Mouse (Mus musculus): ENCODE data around the gene Gm10392. TPM values are rescaled to one million over a fixed set of nuclear protein-coding genes. Genes with fewer than 3 reads are reported as not detected.
"Not testable (repeated sequence)": the region's sequence is repeated elsewhere in the genome, so short reads cannot be mapped to it uniquely, and the experiment has no call there.

Gm10392 gene
- total RNA-seq (2014; fragmentation: Nextera tagmentation) (not detected in 2 replicates), total RNA-seq (2017) (0.52 TPM in 1 of 2 replicates, not detected in the other)

- peak; percentile 52 for ATAC-seq (replicated peaks; ENCODE audit: poor library complexity, severe bottlenecking)
These were observed at the start of gene Gm10392 for GRCm38 (mm10) chr11:77519043-77519442. TSS of gene Gm10392 (minus strand) at chr11:77519198.

DNA sequence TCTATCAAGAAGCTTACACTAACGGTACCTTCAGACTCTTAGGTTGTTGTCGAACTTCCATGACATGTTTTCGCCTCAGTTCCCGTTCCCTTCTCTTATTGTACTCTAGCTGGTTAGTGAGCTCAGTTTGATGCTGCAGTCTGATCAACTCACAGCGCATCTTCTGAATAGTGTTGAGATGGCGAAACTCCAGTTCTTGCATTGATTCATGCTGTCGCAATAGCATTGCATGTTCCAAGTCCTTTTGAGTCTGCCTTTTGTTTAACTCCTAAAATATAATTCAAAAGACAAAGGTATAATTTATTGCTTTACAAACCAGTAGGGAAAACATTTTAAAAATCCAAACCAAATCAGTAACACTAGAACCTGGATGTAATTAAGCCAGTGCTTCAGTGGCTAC lies 26.3 kb upstream of the Gm10392 start:
- no peak for ATAC-seq (replicated peaks; ENCODE audit: poor library complexity, severe bottlenecking)

DNA sequence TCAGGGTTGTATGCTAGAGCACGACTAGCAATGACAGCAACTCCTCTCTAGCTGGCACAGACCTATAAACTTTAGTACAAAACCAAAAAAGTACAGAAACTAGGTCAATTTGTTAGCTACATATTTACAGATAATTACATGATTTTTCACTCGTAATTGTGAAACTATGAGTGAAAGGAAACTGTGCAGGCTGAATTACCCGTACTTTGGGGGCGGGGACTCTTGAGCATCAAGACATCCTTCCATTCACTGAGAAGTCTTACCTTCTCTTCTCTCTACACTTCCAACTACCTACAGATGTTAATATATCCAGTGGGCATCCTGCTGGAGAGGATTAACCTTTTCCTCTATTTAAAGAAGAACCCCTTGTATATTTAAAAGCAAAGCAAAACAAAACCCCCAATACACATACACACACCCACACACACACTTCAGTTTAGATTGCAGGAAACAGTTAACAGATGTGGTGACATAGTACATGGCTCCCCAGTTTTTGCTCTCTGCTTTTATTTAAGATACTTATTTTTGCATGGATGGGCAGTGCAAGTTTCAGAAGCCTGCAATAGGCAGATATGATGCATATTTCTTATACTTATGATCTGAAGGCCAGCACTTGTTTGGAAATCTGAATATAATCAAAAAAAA lies 13.3 kb upstream of the Gm10392 start:
- no peak for ATAC-seq (replicated peaks; ENCODE audit: poor library complexity, severe bottlenecking)

- ATAC-seq (replicated peaks; ENCODE audit: poor library complexity, severe bottlenecking): no peak
These were observed 11.9 kb upstream of the Gm10392 start for GRCm38 (mm10) chr11:77530862-77531261.

DNA sequence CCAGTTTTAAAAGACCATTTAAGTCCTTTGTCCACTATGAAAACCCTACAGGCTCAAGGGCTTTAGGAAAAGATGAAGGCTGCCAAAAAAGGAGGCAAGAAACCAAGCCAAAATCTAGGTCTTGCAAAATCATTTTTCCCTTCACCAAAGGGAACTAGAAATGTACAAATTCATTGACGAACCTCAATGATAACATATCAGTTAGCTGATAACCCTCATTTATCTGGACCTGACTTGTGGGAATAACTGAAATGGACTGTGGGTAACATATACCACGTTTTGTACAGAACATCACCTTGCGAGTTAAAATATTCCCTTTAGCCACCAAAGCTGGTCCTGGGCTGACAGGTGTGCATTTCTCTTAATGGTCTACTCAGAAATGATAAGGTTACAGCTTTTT lies 10.6 kb upstream of the Gm10392 start:
- ATAC-seq (replicated peaks; ENCODE audit: poor library complexity, severe bottlenecking): no peak

GRCm38 (mm10) chr11:77528420-77528819 lies 9.4 kb upstream of the Gm10392 start:
- not testable (repeated sequence) for ATAC-seq (replicated peaks; ENCODE audit: poor library complexity, severe bottlenecking)

GRCm38 (mm10) chr11:77525804-77526486 lies 6.9 kb upstream of the Gm10392 start:
- ATAC-seq (replicated peaks; ENCODE audit: poor library complexity, severe bottlenecking): peak; percentile 50; the same call in 1 of the 2 replicates

DNA sequence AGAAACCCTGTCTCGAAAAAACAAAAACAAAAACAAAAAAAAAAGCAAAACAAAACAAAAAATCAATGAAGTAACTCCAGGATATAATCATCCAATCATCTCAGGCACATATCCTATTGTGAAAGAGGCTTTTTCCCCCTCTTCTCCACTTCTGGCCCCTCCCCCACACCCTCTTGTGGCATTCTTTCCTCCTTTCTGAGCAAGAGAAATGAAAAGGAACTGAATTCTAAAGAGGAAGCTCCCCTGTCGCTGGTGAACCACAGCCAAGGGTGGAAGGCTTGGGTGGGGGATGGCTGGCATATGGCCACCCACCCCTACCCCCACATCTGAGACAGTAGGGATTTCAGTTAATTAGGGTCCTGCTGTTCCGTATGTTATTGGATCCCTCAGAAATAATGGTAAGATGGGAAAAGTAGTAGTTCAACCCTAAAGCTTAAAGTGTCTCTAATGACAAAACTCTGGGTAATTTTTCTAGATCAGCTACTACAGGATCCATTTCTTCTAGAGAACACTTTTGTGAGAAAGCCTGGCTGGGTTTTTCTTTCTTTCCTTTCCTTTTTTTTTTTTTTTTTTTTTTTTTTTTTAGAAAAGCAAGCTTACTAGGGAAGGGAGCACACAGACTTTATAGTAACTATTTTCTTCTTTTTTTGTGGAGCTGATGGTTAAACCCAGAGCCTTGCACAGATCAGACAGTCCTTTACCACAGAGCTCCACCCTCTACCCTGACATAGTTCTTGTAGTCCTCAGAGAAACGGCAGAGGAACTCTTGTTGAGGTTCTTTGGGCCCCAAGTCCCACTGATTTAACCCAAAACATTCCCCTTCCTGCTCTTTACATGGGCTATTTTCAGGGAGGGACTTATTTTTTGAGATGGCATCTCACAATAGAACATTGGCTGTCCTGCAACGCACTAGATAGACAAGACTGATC lies 1.9 kb upstream of the Gm10392 start:
- peak; percentile 81 for ATAC-seq (replicated peaks; ENCODE audit: poor library complexity, severe bottlenecking)

DNA sequence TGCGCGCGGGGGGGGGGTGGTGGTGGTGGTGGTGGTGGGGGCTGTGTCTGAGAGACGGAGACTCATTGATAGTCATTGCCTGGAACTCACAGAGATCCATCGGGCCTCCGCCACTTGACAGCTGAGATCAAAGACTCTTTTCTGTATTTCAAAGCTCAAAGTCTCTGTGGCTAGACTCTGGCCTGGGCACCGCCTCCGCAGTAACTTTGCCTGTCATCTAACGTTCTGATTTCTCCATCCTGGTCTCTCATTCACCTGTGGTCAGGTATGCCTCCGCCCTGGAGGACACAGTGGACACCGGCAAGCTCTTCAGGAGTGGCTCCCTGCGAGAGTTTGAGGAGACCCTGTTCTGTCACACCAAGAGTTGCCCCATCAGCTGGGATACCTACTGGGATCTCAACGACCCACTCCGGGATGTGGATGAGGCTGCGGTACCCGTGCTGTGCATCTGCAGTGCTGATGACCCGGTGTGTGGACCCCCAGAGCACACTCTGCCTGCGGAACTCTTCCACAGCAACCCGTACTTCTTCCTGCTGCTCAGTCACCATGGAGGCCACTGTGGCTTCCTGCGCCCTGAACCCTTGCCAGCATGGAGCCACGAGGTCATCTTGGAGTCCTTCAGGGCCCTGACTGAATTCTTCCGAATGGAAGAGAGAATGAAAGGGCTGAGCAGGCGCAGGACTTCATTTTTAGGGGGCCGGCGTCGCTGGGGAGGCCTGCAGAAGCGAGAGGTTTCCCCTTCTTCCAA lies 773 bp downstream of the Gm10392 start:
- no peak for ATAC-seq (replicated peaks; ENCODE audit: poor library complexity, severe bottlenecking)

DNA sequence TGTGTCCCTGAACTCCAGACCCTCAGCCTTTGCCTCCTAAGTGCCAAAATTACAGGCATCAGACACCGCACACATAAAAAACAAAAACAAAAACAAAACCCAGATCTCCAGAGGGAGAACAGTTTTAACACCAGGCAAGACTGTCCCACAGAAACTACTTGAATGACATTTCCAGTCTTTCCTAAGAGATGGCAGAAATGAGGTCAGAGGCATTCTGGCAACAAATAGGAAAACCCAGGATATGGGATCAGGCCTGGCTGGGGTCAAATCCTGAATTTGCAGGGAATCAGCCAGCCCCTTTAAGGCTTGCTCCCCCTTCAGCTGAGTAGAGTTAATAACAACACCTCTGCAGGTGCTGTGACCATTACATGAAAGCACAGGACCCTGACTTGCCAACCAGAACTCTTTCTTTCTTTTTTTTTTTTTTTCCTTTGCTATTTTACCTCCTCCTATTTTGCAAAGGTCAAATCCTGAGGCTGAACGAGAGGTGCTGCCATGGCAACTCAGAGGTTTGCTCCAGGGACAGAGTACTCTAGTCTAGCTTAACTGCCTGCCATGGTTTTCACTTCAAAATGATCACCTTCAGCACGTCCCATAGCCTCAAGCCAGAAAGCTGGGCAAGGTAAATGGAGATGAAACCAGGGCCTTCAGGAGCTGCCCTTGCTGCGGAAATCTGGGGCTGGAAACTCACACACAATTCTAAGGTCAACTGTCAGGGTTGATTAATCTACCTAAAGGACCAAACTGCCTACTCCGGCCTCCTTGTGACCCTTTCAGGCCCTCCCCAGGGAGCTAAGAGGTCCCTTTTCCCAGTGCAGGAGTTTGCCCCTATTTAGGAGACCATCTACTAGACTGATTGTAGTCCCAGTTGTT lies 2.2 kb downstream of the Gm10392 start:
- no peak for ATAC-seq (replicated peaks; ENCODE audit: poor library complexity, severe bottlenecking)

GRCm38 (mm10) chr11:77515637-77516552 lies 3.1 kb downstream of the Gm10392 start, which contains the start of gene Trp53i13:
TSS of gene Trp53i13 (minus strand) at chr11:77515980.
- ATAC-seq (replicated peaks; ENCODE audit: poor library complexity, severe bottlenecking): 0 out of 2 replicates have a peak, but pooled peaks have one; percentile 2

- peak; percentile 58 for ATAC-seq (replicated peaks; ENCODE audit: poor library complexity, severe bottlenecking)
These were observed 4.0 kb downstream of the Gm10392 start, which contains the start of gene Abhd15 for GRCm38 (mm10) chr11:77514832-77515636. TSS of gene Abhd15 (plus strand) at chr11:77515121.

DNA sequence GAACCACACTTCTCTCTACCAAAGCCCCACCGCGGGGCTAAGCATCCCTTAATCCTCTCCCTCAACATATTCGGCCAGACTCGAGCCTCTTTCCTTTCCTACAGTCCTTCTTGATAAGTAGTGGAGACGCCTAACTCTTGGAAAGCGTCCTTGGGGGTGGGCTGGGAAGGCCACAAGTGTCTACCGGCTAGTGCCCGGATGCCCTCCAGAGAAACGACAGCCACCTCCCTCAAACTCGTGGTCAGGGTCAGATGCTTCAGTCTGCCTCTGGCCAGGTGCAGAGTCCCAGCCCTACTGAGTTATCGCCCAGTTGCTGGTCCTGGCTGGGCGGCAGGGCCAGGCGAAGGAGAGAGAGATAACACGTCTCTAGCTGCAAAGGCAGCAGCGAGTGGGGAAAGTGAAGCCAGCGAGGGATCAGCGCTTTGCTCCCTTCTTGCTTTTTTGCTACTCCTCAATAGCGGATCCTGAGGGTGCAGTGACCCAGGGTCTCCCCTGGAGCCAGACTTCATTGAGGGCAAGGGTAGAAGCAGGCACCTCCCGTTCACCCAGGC lies 4.6 kb downstream of the Gm10392 start:
- ATAC-seq (replicated peaks; ENCODE audit: poor library complexity, severe bottlenecking): no peak

GRCm38 (mm10) chr11:77513811-77514170 lies 5.2 kb downstream of the Gm10392 start:
- no peak for ATAC-seq (replicated peaks; ENCODE audit: poor library complexity, severe bottlenecking)

- peak; percentile 47 for ATAC-seq (replicated peaks; ENCODE audit: poor library complexity, severe bottlenecking)
These were observed 5.8 kb downstream of the Gm10392 start for GRCm38 (mm10) chr11:77512891-77513810.

DNA sequence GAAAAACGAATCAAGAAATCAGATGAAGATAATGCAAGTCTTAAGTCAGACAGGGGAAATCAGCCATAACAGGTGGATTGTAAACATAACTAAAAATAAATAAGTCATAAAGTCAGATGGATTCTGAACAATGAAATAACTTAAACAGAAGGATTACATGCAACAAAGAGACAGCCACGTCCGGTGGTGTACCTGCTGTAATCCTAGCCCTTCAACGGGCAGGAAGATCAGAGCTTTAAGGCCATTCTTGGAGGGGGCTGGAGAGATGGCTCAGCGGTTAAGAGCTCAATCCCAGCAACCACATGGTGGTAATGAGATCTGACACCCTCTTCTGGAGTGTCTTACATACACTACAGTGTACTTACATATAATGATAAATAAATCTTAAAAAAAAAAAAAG lies 7.7 kb downstream of the Gm10392 start:
- ATAC-seq (replicated peaks; ENCODE audit: poor library complexity, severe bottlenecking): no peak

Measured in granulocyte monocyte progenitor cell, adult 5-6 weeks (primary cell).